Comparison of ENCODE assay signal across 11 mouse cellular contexts in genomic region chr4:59526728-59527127, GRCm38 (mm10).
"Had no signal": no experiment of that assay in that cellular context is flagged by ENCODE, and none has a peak within 500 bp of the region (broad histone marks: within the 10 kb centered on the region; RNA-seq: fewer than 3 reads in every experiment).

No protein-coding gene starts in this region.

- DNase-seq: lung, adult 2 months; lung, postnatal 14 days; right cerebral cortex, postnatal 14 days; thymus, adult 18-20 months; thymus, postnatal 14 days had no signal

- H3K9me3 ChIP-seq: hindbrain, embryonic 15.5 days; limb, embryonic 10.5 days; liver, embryonic 15.5 days; midbrain, embryonic 13.5 days had no signal

- H3K9ac ChIP-seq: hindbrain, embryonic 15.5 days; liver, embryonic 15.5 days; midbrain, embryonic 13.5 days had no signal

- H3K36me3 ChIP-seq: hindbrain, embryonic 15.5 days; midbrain, embryonic 13.5 days had no signal

- H3K4me3 ChIP-seq: hindbrain, embryonic 15.5 days; left cerebral cortex, adult 2 months; limb, embryonic 10.5 days; liver, embryonic 15.5 days; midbrain, embryonic 13.5 days had no signal

- H3K4me2 ChIP-seq: hindbrain, embryonic 15.5 days; liver, embryonic 11.5 days; liver, embryonic 15.5 days; midbrain, embryonic 13.5 days had no signal

- H3K4me1 ChIP-seq: hindbrain, embryonic 15.5 days; midbrain, embryonic 13.5 days had no signal

- ATAC-seq: midbrain, embryonic 13.5 days had no signal

- H3K27ac ChIP-seq: hindbrain, embryonic 15.5 days; left cerebral cortex, adult 2 months; limb, embryonic 10.5 days; liver, embryonic 15.5 days; midbrain, embryonic 13.5 days had no signal

- H3K27me3 ChIP-seq: hindbrain, embryonic 15.5 days; liver, embryonic 15.5 days; midbrain, embryonic 13.5 days had no signal
